ENCODE assay signal across 8 mouse cellular contexts in the genomic region with DNA sequence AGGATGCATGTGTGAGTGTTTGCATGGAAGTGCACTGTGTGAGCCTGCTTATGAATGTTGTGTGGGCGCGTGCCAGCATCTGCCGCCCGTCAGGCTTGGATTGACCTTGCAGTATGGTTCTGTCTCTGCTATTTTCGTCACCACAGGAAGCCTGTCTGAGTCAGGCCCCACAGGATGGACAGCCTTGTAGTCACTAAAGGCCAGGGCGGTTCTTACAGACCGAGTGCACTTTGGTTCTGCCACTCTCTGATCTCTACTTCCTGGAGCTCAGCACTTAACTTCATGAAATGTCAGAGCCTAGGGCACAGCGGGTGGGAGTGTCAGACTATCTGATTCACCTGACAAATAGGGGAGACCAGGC. TPM values are rescaled to one million over a fixed set of nuclear protein-coding genes. Genes with fewer than 3 reads are reported as not detected.
DNase-seq lines count a peak whose midpoint lies in the region; ATAC-seq lines count a peak whose summit lies in the region.

No protein-coding gene starts in this region.

- H3K4me3 ChIP-seq in forebrain, embryonic 16.5 days (replicated peaks; ENCODE audit: low read length) = no peak overlapping the region
- H3K4me3 ChIP-seq in hindbrain, embryonic 16.5 days (ENCODE audit: low read length) = no peak overlapping the region
- no peak overlapping the region for H3K4me3 ChIP-seq in midbrain, embryonic 16.5 days (ENCODE audit: low read depth, low read length)

- H3K27ac ChIP-seq in forebrain, embryonic 16.5 days (ENCODE audit: low read length) = peak overlapping the region; percentile 86
- peak overlapping the region; percentile 85 for H3K27ac ChIP-seq in hindbrain, embryonic 16.5 days (ENCODE audit: low read depth, low read length)
- H3K27ac ChIP-seq in midbrain, embryonic 16.5 days (ENCODE audit: low read length) = peak overlapping the region; percentile 75

- no peak overlapping the region for H3K4me2 ChIP-seq in forebrain, embryonic 16.5 days (ENCODE audit: low read length)
- no peak overlapping the region; the same call in 1 of the 2 replicates for H3K4me2 ChIP-seq in hindbrain, embryonic 16.5 days (ENCODE audit: low read length)
- no peak overlapping the region for H3K4me2 ChIP-seq in midbrain, embryonic 16.5 days (ENCODE audit: low read length)

- ATAC-seq in forebrain, embryonic 16.5 days = no peak
- no peak for ATAC-seq in hindbrain, embryonic 16.5 days
- ATAC-seq in midbrain, embryonic 16.5 days = peak; percentile 15; the same call in 1 of the 2 replicates

- WGBS in forebrain, embryonic 16.5 days = 44% methylated on average over 8 of the region's 8 CpGs
- 42% methylated on average over 8 of the region's 8 CpGs for WGBS in hindbrain, embryonic 16.5 days
- WGBS in midbrain, embryonic 16.5 days = 36% methylated on average over 8 of the region's 8 CpGs

- intact Hi-C loops in left cerebral cortex, postnatal 14 days (cut with DNase I) = no loop called here
- intact Hi-C loops in left cerebral cortex, postnatal 36 days (cut with DNase I) = no loop called here

- H3K9ac ChIP-seq in forebrain, embryonic 16.5 days (replicated peaks; ENCODE audit: low read depth, low read length) = no peak overlapping the region
- H3K9ac ChIP-seq in hindbrain, embryonic 16.5 days (ENCODE audit: low read depth, low read length) = peak overlapping the region; percentile 47
- H3K9ac ChIP-seq in midbrain, embryonic 16.5 days (ENCODE audit: low read depth, low read length) = peak overlapping the region; percentile 46; the same call in 1 of the 2 replicates

- H3K9me3 ChIP-seq in forebrain, embryonic 16.5 days (ENCODE audit: control insufficient read depth, low read length) = no peaks in the 10 kb centered on the region
- no peaks in the 10 kb centered on the region for H3K9me3 ChIP-seq in hindbrain, embryonic 16.5 days (ENCODE audit: control insufficient read depth, low read length)
- no peaks in the 10 kb centered on the region for H3K9me3 ChIP-seq in midbrain, embryonic 16.5 days (replicated peaks; ENCODE audit: control insufficient read depth, low read length, poor library complexity, severe bottlenecking)

- H3K4me1 ChIP-seq in forebrain, embryonic 16.5 days (replicated peaks; ENCODE audit: control insufficient read depth, insufficient read depth, low read length) = peaks cover 16% of the 10 kb centered on the region
- peaks cover 14% of the 10 kb centered on the region for H3K4me1 ChIP-seq in hindbrain, embryonic 16.5 days (ENCODE audit: control insufficient read depth, insufficient read depth, low read depth, low read length)
- H3K4me1 ChIP-seq in midbrain, embryonic 16.5 days (ENCODE audit: control insufficient read depth, insufficient read depth, low read length) = peaks cover 19% of the 10 kb centered on the region

- no peaks in the 10 kb centered on the region for H3K27me3 ChIP-seq in forebrain, embryonic 16.5 days (replicated peaks; ENCODE audit: control insufficient read depth, insufficient read depth, low read length)
- no peaks in the 10 kb centered on the region for H3K27me3 ChIP-seq in hindbrain, embryonic 16.5 days (replicated peaks; ENCODE audit: control insufficient read depth, insufficient read depth, low read length)
- no peaks in the 10 kb centered on the region for H3K27me3 ChIP-seq in midbrain, embryonic 16.5 days (ENCODE audit: control insufficient read depth, insufficient read depth, low read depth, low read length)

- no peaks in the 10 kb centered on the region for H3K36me3 ChIP-seq in forebrain, embryonic 16.5 days (ENCODE audit: control insufficient read depth, insufficient read depth)
- no peaks in the 10 kb centered on the region for H3K36me3 ChIP-seq in hindbrain, embryonic 16.5 days (ENCODE audit: control insufficient read depth, insufficient read depth, low read length)
- H3K36me3 ChIP-seq in midbrain, embryonic 16.5 days (ENCODE audit: control insufficient read depth, insufficient read depth, low read length) = no peaks in the 10 kb centered on the region

- DNase-seq in left cerebral cortex, postnatal 14 days (ENCODE audit: low spot score in 2 of 2) = peak; percentile 41 to 59
- DNase-seq in left cerebral cortex, postnatal 36 days (ENCODE audit: low spot score in 2 of 2) = no peak
- peak; percentile 73 for DNase-seq in adrenal gland, postnatal 25 days
- DNase-seq in liver = peak; percentile 25
- DNase-seq in frontal cortex, postnatal 10 days (ENCODE audit: low spot score in 2 of 2) = no peak

RNA-seq across cellular contexts. Expression of gene Parp16, which starts 0.4 kb away (rescaled TPM):
- 1 to 10 TPM; 3.1 to 3.9 TPM for total RNA-seq in left cerebral cortex, postnatal 14 days (2021)
- 1 to 10 TPM; 2.5 to 4.2 TPM for total RNA-seq in left cerebral cortex, postnatal 36 days (2021)
- 26.8 and 26.9 TPM in 2 replicates for total RNA-seq in adrenal gland, postnatal 25 days (2021)
- 5.4 and 6.6 TPM in 2 replicates for polyA plus RNA-seq in forebrain, embryonic 16.5 days (2015; fragmentation: Nextera tagmentation; extraction: Ambion mirVana)
- 7.7 and 8.3 TPM in 2 replicates for polyA plus RNA-seq in hindbrain, embryonic 16.5 days (2015; fragmentation: Nextera tagmentation; extraction: Ambion mirVana)
- 8.5 and 9.0 TPM in 2 replicates for polyA plus RNA-seq in midbrain, embryonic 16.5 days (2015; fragmentation: Nextera tagmentation; extraction: Ambion mirVana)

RNA-seq across cellular contexts. Expression of gene Igdcc3, which starts 54.6 kb away (rescaled TPM):
- 1 to 10 TPM; 2.8 to 3.8 TPM for total RNA-seq in left cerebral cortex, postnatal 14 days (2021)
- 1 to 10 TPM; 2.0 to 2.3 TPM for total RNA-seq in left cerebral cortex, postnatal 36 days (2021)
- 1.2 and 1.3 TPM in 2 replicates for total RNA-seq in adrenal gland, postnatal 25 days (2021)
- polyA plus RNA-seq in forebrain, embryonic 16.5 days (2015; fragmentation: Nextera tagmentation; extraction: Ambion mirVana) = 8.3 and 8.5 TPM in 2 replicates
- polyA plus RNA-seq in hindbrain, embryonic 16.5 days (2015; fragmentation: Nextera tagmentation; extraction: Ambion mirVana) = 4.4 and 9.0 TPM in 2 replicates
- 8.7 and 9.1 TPM in 2 replicates for polyA plus RNA-seq in midbrain, embryonic 16.5 days (2015; fragmentation: Nextera tagmentation; extraction: Ambion mirVana)

Comparison
In these comparisons a context has a peak if more than half of its experiments do, and no peak if none do; other contexts are left out.
1. DNase-seq: peak in left cerebral cortex, postnatal 14 days (2 of 2), adrenal gland, postnatal 25 days (single experiment) and liver (single experiment); none in left cerebral cortex, postnatal 36 days (0 of 2) and frontal cortex, postnatal 10 days (0 of 2).
2. Peak in every context shown above with its lines, with median percentiles within 50 percentile points of each other: H3K27ac ChIP-seq.